Mouse (Mus musculus) A20 (cell line): Measurements from ENCODE around the gene Gadd45b.

Experiments
- DNase-seq: peaks from one replicate; pipeline ENCODE4 v3.0.0-alpha.2; 2011; ENCODE audit warnings: low read depth, low spot score

Gadd45b gene

DNA sequence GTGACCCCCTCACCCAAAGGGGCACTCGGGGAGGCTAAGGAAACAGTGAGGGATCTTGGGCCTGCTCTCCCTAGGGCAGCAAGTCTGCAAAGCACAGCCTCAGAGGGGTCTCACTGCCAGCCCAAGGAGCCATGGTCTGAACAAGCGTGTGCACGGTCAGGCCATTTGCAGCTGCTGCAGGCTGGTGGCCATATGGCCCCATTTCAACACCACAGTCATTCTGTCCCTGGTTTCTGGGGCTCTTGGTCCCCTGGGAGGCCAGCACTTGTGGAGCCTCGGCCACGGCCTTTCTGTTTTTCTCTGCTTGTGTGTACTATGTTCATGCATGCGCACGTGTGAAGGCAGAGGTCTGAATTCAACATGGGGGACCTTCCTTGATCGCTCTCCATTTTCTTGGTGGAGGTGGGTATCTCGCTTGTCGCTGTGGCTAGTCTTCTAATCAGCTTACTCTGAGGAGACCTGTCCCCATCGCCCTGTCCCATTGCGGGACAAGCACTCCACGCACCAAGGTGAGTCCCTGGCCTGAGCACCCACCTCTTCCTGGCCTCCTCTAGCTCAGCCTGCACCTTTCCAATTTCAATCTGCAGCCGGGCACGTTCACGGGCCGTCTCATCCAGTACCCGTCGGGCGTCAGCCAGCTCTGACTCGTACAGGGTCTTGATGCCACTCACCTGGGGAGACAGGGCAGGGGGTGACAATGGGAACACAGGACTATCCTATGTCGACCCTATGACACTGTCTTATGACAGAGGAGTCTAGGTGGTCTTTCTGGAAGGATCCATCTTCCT lies 20.3 kb upstream of the Gadd45b start:
- DNase-seq: no peak

GRCm38 (mm10) chr10:80911354-80911753 lies 18.5 kb upstream of the Gadd45b start:
- DNase-seq: no peak

DNA sequence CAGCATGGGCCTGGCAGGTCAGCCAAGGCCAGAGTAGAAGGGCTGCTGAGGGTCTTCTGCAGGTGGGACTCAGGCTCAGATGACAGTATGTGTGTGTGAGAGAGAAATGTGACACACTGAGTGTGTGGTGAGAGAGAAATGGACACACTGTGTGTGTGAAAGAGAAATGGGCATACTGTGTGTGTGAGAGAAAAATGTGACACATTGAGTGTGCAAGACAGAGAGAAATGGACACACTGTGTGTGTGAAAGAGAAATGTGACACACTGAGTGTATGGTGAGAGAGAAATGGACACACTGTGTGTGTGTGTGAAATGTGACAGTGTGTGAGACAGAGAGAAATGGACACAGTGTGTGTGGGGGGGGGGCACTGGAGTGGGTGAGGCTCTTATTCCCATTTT lies 18.0 kb upstream of the Gadd45b start:
- DNase-seq: no peak

DNA sequence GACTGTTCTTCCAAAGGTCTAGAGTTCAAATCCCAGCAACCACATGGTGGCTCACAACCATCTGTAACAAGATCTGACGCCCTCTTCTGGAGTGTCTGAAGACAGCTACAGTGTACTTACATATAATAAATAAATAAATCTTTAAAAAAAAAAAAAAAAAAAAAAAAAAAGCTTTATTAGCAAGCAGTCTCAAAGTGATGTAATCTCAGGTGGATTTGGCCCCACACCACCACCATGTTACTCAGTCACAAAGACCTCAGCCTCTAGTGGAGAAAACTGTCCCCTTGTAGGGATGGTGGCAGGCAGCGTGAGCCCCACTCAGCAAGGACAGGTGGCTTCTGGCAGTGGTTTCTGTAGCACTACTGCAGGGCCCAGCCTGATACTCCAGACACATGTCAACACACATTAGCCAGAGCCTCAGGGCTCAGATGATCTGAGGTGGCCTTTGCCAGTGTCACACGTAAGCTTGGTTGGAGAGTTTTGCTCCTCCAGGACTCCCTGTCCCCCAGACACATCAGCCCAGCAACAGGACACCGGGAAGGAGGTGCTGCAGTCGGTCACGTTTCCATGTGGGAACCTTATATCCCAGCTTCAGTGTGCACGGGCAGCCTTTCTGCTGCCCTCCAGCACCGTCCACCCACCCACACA lies 16.4 kb upstream of the Gadd45b start:
- no peak for DNase-seq

DNA sequence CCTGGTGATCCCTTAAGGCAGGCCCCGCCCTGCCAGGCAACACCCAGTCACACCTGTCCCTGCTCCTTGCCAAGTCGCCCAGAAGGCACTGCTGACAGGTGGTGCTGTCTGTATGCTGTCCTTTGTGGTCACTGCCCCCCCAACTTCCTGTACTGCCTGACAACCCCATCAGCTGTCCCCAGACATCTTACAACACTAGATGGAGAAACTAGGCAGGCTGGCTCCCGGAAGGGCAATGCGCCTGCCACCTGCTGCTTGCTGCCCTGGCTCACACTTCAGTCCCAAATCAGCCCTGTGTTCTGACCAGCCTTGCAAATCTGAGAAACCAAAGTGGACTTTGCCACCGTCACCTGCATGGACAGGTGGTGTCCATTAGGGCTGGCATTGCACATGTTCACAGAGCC lies 15.6 kb upstream of the Gadd45b start:
- no peak for DNase-seq

- DNase-seq: no peak
These were observed 14.6 kb upstream of the Gadd45b start for GRCm38 (mm10) chr10:80915260-80915659.

DNA sequence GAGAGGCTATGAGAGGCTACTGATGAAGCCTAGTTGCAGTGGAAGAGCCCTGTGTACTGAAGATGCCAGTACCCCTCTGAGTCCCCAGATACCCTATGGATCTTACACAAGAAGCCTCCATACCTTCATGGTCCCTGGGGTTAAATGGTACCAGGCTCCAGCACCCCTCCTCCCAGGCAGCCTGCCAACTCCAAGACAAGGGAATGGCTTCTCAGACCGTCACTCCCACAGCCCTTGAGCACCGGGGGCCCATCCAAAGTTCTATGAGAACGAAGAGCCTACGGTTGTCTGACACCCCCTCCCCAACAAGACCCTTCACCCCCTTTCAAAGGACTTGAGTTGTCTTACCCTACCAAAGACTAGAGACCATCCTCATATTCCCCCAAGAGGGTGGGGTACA lies 14.1 kb upstream of the Gadd45b start:
- no peak for DNase-seq

DNA sequence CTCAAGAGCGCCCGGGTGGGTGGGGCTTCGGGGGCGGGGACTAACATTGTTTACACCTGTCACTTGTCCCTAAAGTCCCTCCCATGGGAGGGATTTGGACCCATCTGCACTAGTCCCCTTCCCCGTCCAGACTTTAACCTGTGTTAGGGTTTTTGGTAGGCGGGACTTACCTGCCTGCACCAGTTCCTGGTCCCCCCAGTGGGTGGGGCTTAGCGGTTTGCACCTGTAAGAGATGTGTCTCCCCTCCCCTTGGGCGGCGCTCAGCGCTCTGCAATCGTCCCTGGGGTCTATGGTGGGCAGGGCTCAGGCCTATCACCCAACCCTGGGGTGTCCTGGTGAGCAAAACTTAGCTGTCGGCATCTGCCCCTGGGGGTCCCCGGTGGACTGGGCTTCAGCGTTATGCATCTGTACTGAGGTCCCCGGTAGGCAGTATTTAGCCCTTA lies 12.5 kb upstream of the Gadd45b start:
- DNase-seq: peak; percentile 65

DNA sequence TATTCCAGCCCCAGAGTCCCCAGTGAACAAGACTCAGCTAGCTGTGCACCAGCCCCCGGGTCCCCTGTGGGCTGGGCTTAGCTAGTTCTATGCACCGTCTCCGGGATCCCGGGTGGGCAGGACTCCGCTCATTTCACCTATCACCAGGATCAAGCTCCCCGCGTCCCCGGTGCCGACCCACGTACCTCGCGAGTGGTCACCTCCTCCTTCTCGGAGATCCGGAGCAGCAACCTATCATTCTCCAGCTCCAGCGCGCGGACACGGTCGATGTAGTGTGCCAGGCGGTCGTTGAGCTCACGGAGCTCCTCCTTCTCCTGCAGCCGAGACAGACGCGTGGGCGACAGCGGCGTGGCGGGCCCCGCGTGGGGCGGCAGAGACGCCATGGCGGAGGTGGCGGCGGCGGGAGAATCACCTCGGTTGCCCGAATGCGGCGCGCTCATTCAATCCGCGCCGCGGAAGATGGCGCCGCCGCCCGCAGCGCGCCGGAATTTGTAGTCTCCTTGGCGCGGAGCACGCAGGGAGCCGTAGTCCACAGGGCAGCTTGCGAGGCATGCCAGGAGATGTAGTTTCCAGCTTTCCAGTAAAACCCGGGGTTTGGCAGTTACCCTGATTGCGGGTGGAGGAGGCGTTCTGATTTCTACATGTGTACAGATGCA lies 12.0 kb upstream of the Gadd45b start, which contains the start of gene Lmnb2:
Gene Lmnb2 (minus strand): TSS at position 467 of the 656 bp plus-strand sequence.
- DNase-seq: peak; percentile 81

- DNase-seq: no peak
These were observed 8.0 kb upstream of the Gadd45b start for GRCm38 (mm10) chr10:80921923-80922322.

DNA sequence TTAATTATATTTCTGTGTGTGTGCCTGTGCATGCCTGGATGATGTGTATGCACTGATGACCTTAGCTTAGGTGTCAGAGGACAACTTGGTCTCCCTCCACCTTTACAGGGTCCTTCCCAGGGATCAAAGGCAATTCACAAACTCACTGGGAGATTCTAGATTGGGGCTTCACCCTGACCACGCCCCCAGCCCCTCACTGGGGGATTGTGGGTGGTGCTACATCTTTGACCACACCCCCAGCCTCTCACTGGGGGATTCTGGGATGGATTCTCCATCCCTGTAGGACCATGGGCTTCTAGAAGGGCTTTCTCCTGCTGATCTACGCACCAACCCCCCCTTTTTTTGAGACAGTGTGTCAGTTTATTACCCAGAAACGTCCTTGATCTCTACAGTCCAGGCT lies 4.4 kb upstream of the Gadd45b start:
- DNase-seq: no peak

GRCm38 (mm10) chr10:80928586-80929298 lies 1.1 kb upstream of the Gadd45b start:
- peak; percentile 97 for DNase-seq

DNA sequence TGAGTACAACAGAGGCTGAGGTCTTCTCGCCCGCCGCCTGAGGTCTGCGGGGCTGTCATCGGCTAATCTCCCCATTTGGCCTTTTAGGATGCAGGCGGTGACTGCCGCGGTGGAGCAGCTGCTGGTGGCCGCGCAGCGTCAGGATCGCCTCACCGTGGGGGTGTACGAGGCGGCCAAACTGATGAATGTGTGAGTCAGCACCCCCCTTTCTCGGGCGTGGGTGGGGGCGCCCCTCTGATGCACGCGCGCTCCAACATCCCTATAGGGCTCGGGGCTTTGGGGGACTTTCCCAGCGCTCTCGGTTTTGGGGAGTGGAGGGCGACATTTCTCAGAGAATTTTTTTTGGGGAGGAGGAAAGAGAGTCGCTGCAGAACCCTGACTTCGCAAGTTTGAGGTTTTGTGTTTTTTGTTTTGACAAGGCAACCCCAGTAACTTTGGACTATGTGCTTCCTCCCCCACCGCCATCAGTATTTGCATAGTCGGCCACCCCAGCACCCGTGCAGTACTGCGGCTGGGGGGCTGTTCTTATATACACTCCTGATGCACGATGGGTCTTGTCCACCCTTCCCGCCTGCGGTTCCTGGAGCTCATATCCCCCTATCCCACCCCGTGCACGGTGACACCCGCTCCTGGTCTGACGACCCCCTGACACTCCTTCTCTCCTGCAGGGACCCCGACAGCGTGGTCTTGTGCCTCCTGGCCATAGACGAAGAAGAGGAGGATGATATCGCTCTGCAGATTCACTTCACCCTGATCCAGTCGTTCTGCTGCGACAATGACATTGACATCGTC lies 684 bp downstream of the Gadd45b start:
- DNase-seq: peak; percentile 85

GRCm38 (mm10) chr10:80931153-80931671 lies 1.3 kb downstream of the Gadd45b start:
- DNase-seq: peak; percentile 59

DNA sequence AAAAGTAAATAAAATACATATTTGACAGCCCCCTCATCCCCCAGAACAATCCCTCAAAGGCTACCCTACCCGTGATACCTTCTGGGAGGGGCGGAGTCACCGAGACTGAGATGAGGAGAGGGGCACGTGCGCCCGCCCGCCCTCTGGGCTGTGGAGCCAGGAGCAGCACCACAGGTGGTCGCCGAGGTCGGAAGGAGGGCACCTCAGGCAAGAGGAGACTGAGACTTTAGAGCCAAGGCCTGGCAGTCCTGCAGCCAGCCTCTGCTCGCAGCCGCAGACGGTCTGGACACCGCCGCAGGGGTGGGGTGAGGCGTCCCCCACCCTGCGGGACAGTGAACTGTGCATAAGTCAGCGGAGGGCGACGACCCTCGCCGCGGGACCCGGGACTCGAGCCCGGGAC lies 1.8 kb downstream of the Gadd45b start:
- peak; percentile 81 for DNase-seq

DNA sequence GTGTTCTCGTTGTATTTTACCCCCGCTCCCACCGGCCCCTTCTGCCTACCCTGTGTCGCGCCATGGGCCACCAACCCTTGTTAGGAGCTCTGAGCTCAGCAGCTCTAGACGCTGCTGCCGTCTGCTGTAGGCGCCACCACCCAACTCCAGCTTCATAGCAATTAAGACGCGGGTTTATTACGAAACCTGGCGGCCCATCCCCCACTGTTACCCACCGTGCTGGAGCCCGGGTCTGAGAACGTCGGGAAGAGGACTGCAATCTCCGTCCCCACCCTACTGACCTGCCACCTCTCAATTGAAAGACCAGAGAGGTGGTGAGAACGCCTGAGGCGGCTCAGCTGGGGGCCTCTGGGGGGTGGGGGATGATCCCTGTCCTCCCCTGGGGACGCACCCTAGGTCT lies 2.3 kb downstream of the Gadd45b start:
- DNase-seq: peak; percentile 74

DNA sequence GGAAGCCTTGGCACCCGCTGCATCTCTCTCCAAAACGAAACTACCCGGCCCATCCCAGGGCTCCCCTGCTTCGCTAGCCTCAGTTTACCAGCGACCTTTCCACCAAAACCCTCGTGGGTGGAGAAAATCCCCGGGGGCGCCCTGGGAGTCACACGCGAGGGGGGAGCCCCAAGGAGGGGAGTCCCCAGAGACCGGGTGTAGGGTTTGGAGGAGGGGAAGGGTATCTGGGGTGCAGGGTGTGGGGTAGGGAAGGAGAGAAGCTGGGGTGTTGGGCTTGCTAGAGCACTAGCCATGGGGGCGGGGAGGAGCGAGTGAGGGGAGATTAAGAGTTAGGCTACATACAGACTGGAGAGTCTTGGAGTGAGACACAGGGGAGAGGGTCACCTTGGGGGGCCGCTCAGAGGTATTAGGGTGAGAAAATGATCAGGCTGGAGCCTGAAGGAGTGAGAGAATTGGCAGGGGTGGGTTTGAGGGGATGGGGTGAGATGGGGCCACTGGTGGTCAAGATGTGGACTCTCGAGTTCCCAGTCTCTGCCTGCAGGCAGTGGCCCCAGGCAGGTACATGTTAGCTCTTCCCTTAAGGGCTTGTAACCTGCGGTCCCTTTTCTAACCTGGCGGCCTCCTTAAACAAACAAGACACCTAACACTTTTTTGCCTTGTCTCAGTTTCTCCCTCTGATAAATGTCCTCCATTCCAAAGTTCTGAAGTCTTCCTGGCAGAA lies 3.0 kb downstream of the Gadd45b start:
- DNase-seq: peak; percentile 61

DNA sequence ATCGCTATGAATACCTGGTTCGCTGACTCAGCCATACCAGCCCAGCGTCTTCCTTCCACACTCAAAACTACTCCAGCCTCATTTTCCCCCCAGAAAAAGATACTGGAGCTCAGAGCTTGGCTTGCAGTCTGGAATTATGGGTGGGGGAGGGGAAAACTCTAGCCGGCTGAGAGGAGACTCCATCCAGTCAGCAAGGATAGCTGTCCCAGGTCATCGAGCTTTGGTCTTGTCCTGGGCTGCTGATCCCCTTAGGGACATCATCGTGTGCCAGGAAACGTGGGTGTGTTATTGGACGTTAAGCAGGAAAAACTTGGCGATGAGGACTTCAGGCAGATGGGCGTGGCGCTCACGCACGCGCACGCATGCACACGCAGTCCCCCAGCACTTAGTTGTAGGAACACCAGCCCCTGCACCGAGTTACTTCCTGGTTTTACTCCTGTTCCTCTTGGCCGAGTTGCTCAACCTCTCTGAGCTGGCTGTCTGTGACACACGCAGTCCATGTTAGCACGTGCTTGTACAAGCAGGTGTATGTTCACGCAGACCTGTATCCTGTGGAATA lies 3.6 kb downstream of the Gadd45b start:
- peak; percentile 77 for DNase-seq

GRCm38 (mm10) chr10:80934136-80934985 lies 4.5 kb downstream of the Gadd45b start:
- DNase-seq: peak; percentile 52
